Mouse (Mus musculus): ENCODE results near the gene Sox6. TPM values are rescaled to one million over a fixed set of nuclear protein-coding genes. Genes with fewer than 3 reads are reported as not detected.

Gene Sox6
- polyA plus RNA-seq, 1 experiment from 2014 or later = 38.0 TPM

- no peak overlapping the region for H3K27ac ChIP-seq (replicated peaks)
- H3K9me3 ChIP-seq (replicated peaks) = no peaks in the 10 kb centered on the region
- 0 out of 2 replicates have a peak, but pooled peaks cover 3% of the 10 kb centered on the region for H3K4me1 ChIP-seq
- no peak for ATAC-seq (ENCODE audit: low FRiP score)
- no peak overlapping the region for H3K4me2 ChIP-seq
- no peak overlapping the region for H3K4me3 ChIP-seq (replicated peaks)
- H3K9ac ChIP-seq (replicated peaks) = no peak overlapping the region
- H3K27me3 ChIP-seq (replicated peaks) = no peaks in the 10 kb centered on the region
- no peaks in the 10 kb centered on the region for H3K36me3 ChIP-seq
- 61% methylated on average over 5 of the region's 5 CpGs for WGBS
Measured at GRCm38 (mm10) chr7:115939292-115939691, 99.3 kb downstream of the Sox6 start.

DNA sequence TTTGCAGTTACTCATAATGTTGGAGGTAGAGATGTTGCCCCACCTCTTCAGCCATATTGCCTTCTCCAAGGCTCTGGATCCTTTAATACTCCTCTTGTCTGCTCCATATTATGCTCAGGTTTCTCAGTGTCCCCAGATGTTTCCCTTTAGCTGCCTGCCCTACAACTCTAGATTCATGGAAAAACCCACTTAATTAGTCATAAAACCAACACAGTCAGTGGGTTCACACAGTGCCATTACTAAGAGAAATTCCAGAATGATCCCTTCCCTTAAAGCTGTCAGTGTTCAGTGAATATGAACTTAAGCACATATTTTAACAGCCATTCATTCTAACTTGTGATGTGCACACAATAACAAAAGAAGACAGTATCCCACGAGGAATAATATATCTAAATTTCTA, 101.7 kb downstream of the Sox6 start:
- no peak overlapping the region for H3K9ac ChIP-seq (replicated peaks)
- no peak for ATAC-seq (ENCODE audit: low FRiP score)
- WGBS = 80% methylated on average over 1 of the region's 1 CpGs
- H3K36me3 ChIP-seq = no peaks in the 10 kb centered on the region
- H3K27ac ChIP-seq (replicated peaks) = no peak overlapping the region
- H3K9me3 ChIP-seq (replicated peaks) = no peaks in the 10 kb centered on the region
- no peaks in the 10 kb centered on the region for H3K27me3 ChIP-seq (replicated peaks)
- H3K4me1 ChIP-seq = 0 out of 2 replicates have a peak, but pooled peaks cover 3% of the 10 kb centered on the region
- H3K4me2 ChIP-seq = no peak overlapping the region
- no peak overlapping the region for H3K4me3 ChIP-seq (replicated peaks)

- H3K4me1 ChIP-seq = peaks cover 7% of the 10 kb centered on the region
- H3K27me3 ChIP-seq (replicated peaks) = no peaks in the 10 kb centered on the region
- no peak overlapping the region for H3K4me3 ChIP-seq (replicated peaks)
- 96% methylated on average over 1 of the region's 1 CpGs for WGBS
- H3K36me3 ChIP-seq = no peaks in the 10 kb centered on the region
- no peak for ATAC-seq (ENCODE audit: low FRiP score)
- H3K9ac ChIP-seq (replicated peaks) = no peak overlapping the region
- no peaks in the 10 kb centered on the region for H3K9me3 ChIP-seq (replicated peaks)
- H3K4me2 ChIP-seq = no peak overlapping the region
- no peak overlapping the region for H3K27ac ChIP-seq (replicated peaks)
Measured at GRCm38 (mm10) chr7:115915338-115915737, 123.3 kb downstream of the Sox6 start.

- Histone ChIP-seq H3K4me2 (no peak overlapping the region), H3K36me3 (no peaks in the 10 kb centered on the region), H3K4me1 (peaks cover 11% of the 10 kb centered on the region), H3K27me3 (replicated peaks) (no peaks in the 10 kb centered on the region), H3K9me3 (replicated peaks) (no peaks in the 10 kb centered on the region), H3K27ac (replicated peaks) (no peak overlapping the region), H3K4me3 (replicated peaks) (no peak overlapping the region), H3K9ac (replicated peaks) (no peak overlapping the region)
- 91% methylated on average over 1 of the region's 1 CpGs for WGBS
- no peak for ATAC-seq (ENCODE audit: low FRiP score)
Measured at GRCm38 (mm10) chr7:115910313-115910712, 128.3 kb downstream of the Sox6 start.

DNA sequence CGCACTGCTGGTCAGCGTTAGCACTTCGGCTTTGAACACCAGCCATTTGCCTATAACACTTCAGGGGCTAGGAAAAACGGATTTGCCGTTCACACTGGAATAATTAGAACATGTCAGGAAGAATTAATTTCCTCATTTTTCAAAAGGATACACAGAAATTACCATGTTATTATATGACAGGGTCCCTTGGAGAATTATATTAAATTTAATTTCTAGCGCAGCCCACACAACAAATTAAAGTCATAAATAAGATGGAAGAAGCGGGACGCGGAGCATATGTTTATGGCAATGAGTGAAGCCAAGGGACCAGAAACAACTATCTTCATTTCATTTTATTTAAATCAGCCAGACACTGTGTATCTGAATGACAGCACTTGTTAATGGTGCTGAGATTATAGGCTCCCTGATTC, 133.8 kb downstream of the Sox6 start:
- no peaks in the 10 kb centered on the region for H3K36me3 ChIP-seq
- no peak overlapping the region for H3K9ac ChIP-seq (replicated peaks)
- H3K9me3 ChIP-seq (replicated peaks) = no peaks in the 10 kb centered on the region
- no peak overlapping the region for H3K4me3 ChIP-seq (replicated peaks)
- no peak overlapping the region for H3K27ac ChIP-seq (replicated peaks)
- no peaks in the 10 kb centered on the region for H3K27me3 ChIP-seq (replicated peaks)
- H3K4me2 ChIP-seq = peak overlapping the region; percentile 30; the same call in 1 of the 2 replicates
- WGBS = 36% methylated on average over 9 of the region's 9 CpGs
- peak; percentile 55 for ATAC-seq (ENCODE audit: low FRiP score)
- peaks cover 24% of the 10 kb centered on the region for H3K4me1 ChIP-seq

- Histone ChIP-seq H3K9me3 (replicated peaks) (no peaks in the 10 kb centered on the region), H3K36me3 (no peaks in the 10 kb centered on the region), H3K4me2 (peak overlapping the region; percentile 30; the same call in 1 of the 2 replicates), H3K27ac (replicated peaks) (no peak overlapping the region), H3K27me3 (replicated peaks) (no peaks in the 10 kb centered on the region), H3K9ac (replicated peaks) (no peak overlapping the region), H3K4me3 (replicated peaks) (no peak overlapping the region), H3K4me1 (peaks cover 24% of the 10 kb centered on the region)
- 43% methylated on average over 5 of the region's 5 CpGs for WGBS
- ATAC-seq (ENCODE audit: low FRiP score) = peak; percentile 66
Measured at GRCm38 (mm10) chr7:115903931-115904797, 134.4 kb downstream of the Sox6 start.

- Histone ChIP-seq H3K4me2 (no peak overlapping the region), H3K4me3 (replicated peaks) (no peak overlapping the region), H3K27ac (replicated peaks) (no peak overlapping the region), H3K9me3 (replicated peaks) (no peaks in the 10 kb centered on the region), H3K4me1 (peaks cover 24% of the 10 kb centered on the region), H3K27me3 (replicated peaks) (no peaks in the 10 kb centered on the region), H3K36me3 (no peaks in the 10 kb centered on the region), H3K9ac (replicated peaks) (no peak overlapping the region)
- ATAC-seq (ENCODE audit: low FRiP score) = no peak
- WGBS = 22% methylated on average over 1 of the region's 1 CpGs
Measured at GRCm38 (mm10) chr7:115903368-115903767, 135.2 kb downstream of the Sox6 start.

- WGBS = 84% methylated on average over 6 of the region's 6 CpGs
- Histone ChIP-seq H3K4me3 (replicated peaks) (no peak overlapping the region), H3K27ac (replicated peaks) (no peak overlapping the region), H3K9ac (replicated peaks) (no peak overlapping the region), H3K9me3 (replicated peaks) (no peaks in the 10 kb centered on the region), H3K4me2 (no peak overlapping the region), H3K27me3 (replicated peaks) (0 out of 2 replicates have a peak, but pooled peaks cover 7% of the 10 kb centered on the region), H3K4me1 (no peaks in the 10 kb centered on the region), H3K36me3 (no peaks in the 10 kb centered on the region)
- no peak for ATAC-seq (ENCODE audit: low FRiP score)
Measured at GRCm38 (mm10) chr7:115895831-115896230, 142.8 kb downstream of the Sox6 start.

GRCm38 (mm10) chr7:115895028-115895671, 143.4 kb downstream of the Sox6 start:
- Histone ChIP-seq H3K36me3 (no peaks in the 10 kb centered on the region), H3K27ac (replicated peaks) (no peak overlapping the region), H3K4me2 (no peak overlapping the region), H3K9ac (replicated peaks) (no peak overlapping the region), H3K4me1 (no peaks in the 10 kb centered on the region), H3K4me3 (replicated peaks) (no peak overlapping the region), H3K27me3 (replicated peaks) (0 out of 2 replicates have a peak, but pooled peaks cover 7% of the 10 kb centered on the region), H3K9me3 (replicated peaks) (no peaks in the 10 kb centered on the region)
- ATAC-seq (ENCODE audit: low FRiP score) = no peak
- 87% methylated on average over 4 of the region's 4 CpGs for WGBS

DNA sequence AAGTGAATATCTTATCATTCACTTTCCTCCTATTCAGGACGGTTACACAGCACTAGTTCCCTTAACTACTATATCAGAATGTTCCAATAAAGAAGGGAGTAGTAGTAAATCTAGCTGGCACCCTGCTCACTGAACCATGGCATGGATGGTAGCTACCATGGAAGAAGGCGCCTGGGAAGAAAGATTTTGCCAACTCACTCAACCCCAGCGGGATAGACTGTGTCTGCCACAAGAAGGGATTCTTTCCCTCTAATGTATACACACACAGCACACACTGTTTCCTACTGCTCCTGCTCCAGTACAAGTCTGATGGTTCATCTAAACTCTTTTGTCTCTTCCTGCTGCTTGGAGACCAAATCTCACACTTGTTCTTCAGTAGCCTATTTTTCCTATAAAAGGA, 147.1 kb downstream of the Sox6 start:
- Histone ChIP-seq H3K9me3 (replicated peaks) (no peaks in the 10 kb centered on the region), H3K4me1 (no peaks in the 10 kb centered on the region), H3K4me3 (replicated peaks) (no peak overlapping the region), H3K27ac (replicated peaks) (no peak overlapping the region), H3K27me3 (replicated peaks) (0 out of 2 replicates have a peak, but pooled peaks cover 7% of the 10 kb centered on the region), H3K9ac (replicated peaks) (no peak overlapping the region), H3K4me2 (no peak overlapping the region), H3K36me3 (no peaks in the 10 kb centered on the region)
- WGBS = 75% methylated on average over 3 of the region's 3 CpGs
- ATAC-seq (ENCODE audit: low FRiP score) = no peak

- H3K9me3 ChIP-seq (replicated peaks) = no peaks in the 10 kb centered on the region
- 74% methylated on average over 7 of the region's 7 CpGs for WGBS
- no peak overlapping the region for H3K4me3 ChIP-seq (replicated peaks)
- 0 out of 2 replicates have a peak, but pooled peaks cover 3% of the 10 kb centered on the region for H3K27me3 ChIP-seq (replicated peaks)
- no peak overlapping the region for H3K9ac ChIP-seq (replicated peaks)
- ATAC-seq (ENCODE audit: low FRiP score) = no peak
- H3K4me2 ChIP-seq = no peak overlapping the region
- no peak overlapping the region for H3K27ac ChIP-seq (replicated peaks)
- no peaks in the 10 kb centered on the region for H3K4me1 ChIP-seq
- H3K36me3 ChIP-seq = no peaks in the 10 kb centered on the region
Measured at GRCm38 (mm10) chr7:115889926-115890325, 148.7 kb downstream of the Sox6 start.

DNA sequence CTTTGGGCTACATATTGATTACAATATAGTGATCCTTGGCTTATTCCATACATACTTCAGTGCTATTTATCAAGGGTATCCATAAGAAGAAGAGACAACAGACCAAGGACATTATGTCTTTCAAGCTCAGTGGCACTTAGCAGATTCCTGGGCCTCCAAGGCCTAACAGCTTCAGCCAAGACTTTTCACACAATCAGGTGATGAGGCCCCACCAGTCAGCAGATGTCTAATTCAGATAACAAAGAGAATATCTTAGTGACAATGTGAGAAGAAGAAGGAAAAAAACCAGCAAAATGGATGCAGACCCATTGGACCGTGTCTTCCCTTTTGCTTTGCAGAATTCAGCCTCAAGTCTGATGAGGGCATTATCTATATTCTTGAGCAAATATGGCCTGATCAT, 150.0 kb downstream of the Sox6 start:
- H3K9me3 ChIP-seq (replicated peaks) = no peaks in the 10 kb centered on the region
- no peaks in the 10 kb centered on the region for H3K27me3 ChIP-seq (replicated peaks)
- ATAC-seq (ENCODE audit: low FRiP score) = no peak
- H3K4me2 ChIP-seq = no peak overlapping the region
- H3K4me3 ChIP-seq (replicated peaks) = no peak overlapping the region
- no peaks in the 10 kb centered on the region for H3K36me3 ChIP-seq
- H3K9ac ChIP-seq (replicated peaks) = no peak overlapping the region
- H3K27ac ChIP-seq (replicated peaks) = no peak overlapping the region
- 96% methylated on average over 1 of the region's 1 CpGs for WGBS
- no peaks in the 10 kb centered on the region for H3K4me1 ChIP-seq

Measured in neural tube, embryonic 15.5 days (tissue).